Mouse (Mus musculus) limb, embryonic 11.5 days (tissue): Measurements from ENCODE around the gene Pax7. TPM values are rescaled to one million over a fixed set of nuclear protein-coding genes. Genes with fewer than 3 reads are reported as not detected.

ENCODE experiments used
- ATAC-seq: fragments of 200-750 bp; cut with Nextera tagmentation; 2 replicates; pipeline ENCODE4 v1.8.0; 2017; ENCODE audit warnings: low read depth; ENCODE audit not compliant: insufficient number of reproducible peaks, low FRiP score, low TSS enrichment
- DNase-seq: peaks from one replicate; pipeline ENCODE4 v3.0.0-alpha.2; 2015; ENCODE audit warnings: low spot score
- H3K27ac ChIP-seq: fragments of 300-500 bp; sonication (generic); replicated peaks from 2 replicates; pipeline ENCODE4 v1.5.1; 2014; ENCODE audit warnings: low read depth, mild to moderate bottlenecking, low read length
- H3K27me3 ChIP-seq: fragments of 300-500 bp; sonication (generic); 2 replicates; pipeline ENCODE4 v1.6.1; 2014; ENCODE audit warnings: mild to moderate bottlenecking, low read length, mixed read lengths; ENCODE audit not compliant: control insufficient read depth, insufficient read depth
- H3K36me3 ChIP-seq: fragments of 300-500 bp; sonication (generic); 2 replicates; pipeline ENCODE4 v1.6.1; 2014; ENCODE audit warnings: mild to moderate bottlenecking, low read length, moderate library complexity, mixed read lengths; ENCODE audit not compliant: control insufficient read depth, insufficient read depth
- H3K4me1 ChIP-seq: fragments of 300-500 bp; sonication (generic); 2 replicates; pipeline ENCODE4 v1.6.1; 2014; ENCODE audit warnings: low read length, mixed read lengths; ENCODE audit not compliant: control insufficient read depth, insufficient read depth
- H3K4me2 ChIP-seq: fragments of 300-500 bp; sonication (generic); 2 replicates; pipeline ENCODE4 v1.6.1; 2014; ENCODE audit warnings: low read depth, mild to moderate bottlenecking, moderate library complexity; ENCODE audit not compliant: severe bottlenecking
- H3K4me3 ChIP-seq: fragments of 300-500 bp; sonication (generic); 2 replicates; pipeline ENCODE4 v1.5.1; 2014; ENCODE audit warnings: low read depth, low read length
- H3K9ac ChIP-seq: fragments of 300-500 bp; sonication (generic); 2 replicates; pipeline ENCODE4 v1.6.1; 2014; ENCODE audit warnings: mild to moderate bottlenecking, low read length
- H3K9me3 ChIP-seq: fragments of 300-500 bp; sonication (generic); 2 replicates; pipeline ENCODE4 v1.6.1; 2016; ENCODE audit warnings: low read length; ENCODE audit not compliant: control insufficient read depth
- WGBS: fragments of 180-500 bp; shearing (Covaris S2); extraction: QIAGEN DNeasy Blood & Tissue Kit; methylation state at CpG from one replicate; pipeline ENCODE4 v1.1.7; 2014; 5-methylcytosine and 5-hydroxymethylcytosine counted together
- polyA plus RNA-seq: library from polyadenylated mRNA; unstranded; fragments of >200 nt; fragmentation: Nextera tagmentation; extraction: Ambion mirVana; gene quantifications from 2 replicates; pipeline ENCODE4 v1.2.1, GENCODE M21; 2014

Gene Pax7
- 0.25 and 0.31 TPM in 2 replicates for polyA plus RNA-seq

GRCm38 (mm10) chr4:139833036-139833634, at the start of gene Pax7:
TSS of gene Pax7 (minus strand) at chr4:139833528.
- Histone ChIP-seq H3K9me3 (no peaks in the 10 kb centered on the region), H3K9ac (no peak within 1 kb of the TSS), H3K4me3 (0 out of 2 replicates have a peak within 1 kb of the TSS, but pooled peaks have one; percentile 15), H3K4me1 (peaks cover 6% of the 10 kb centered on the region; the same call in 1 of the 2 replicates), H3K27me3 (peaks cover 98% of the 10 kb centered on the region), H3K27ac (no peak within 1 kb of the TSS), H3K36me3 (no peaks in the 10 kb centered on the region), H3K4me2 (peak within 1 kb of the TSS; percentile 31)
- ATAC-seq (no peak), DNase-seq (peak; percentile 72)
- under 1% methylated on average over 34 of the region's 41 CpGs for WGBS

DNA sequence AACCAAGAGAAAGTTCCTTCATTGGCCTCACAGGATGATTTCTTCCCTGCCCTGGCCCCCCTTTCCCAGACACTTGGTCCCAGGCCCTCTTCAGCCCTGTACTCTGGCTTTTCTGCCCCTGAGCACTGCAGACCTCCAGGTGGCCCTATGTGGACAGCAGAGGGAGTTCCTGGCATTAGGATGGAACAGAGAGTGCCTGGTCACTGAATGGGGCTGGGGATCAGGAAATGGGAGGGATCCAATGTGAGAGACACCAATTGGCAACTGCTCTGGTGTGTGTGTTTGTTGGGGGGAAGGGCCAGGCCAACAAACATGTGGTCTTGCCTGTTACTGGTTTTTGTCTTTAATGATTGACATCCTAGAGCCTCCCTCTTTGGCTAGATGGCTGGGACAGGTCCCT, 48.5 kb upstream of the Pax7 start:
- no peaks in the 10 kb centered on the region for H3K27me3 ChIP-seq
- H3K4me1 ChIP-seq: no peaks in the 10 kb centered on the region
- no peak overlapping the region for H3K4me3 ChIP-seq
- DNase-seq (no peak), ATAC-seq (no peak)
- no peak overlapping the region for H3K27ac ChIP-seq
- H3K4me2 ChIP-seq: no peak overlapping the region
- no peaks in the 10 kb centered on the region for H3K9me3 ChIP-seq
- no peaks in the 10 kb centered on the region for H3K36me3 ChIP-seq
- H3K9ac ChIP-seq: no peak overlapping the region

GRCm38 (mm10) chr4:139879324-139879723, 46.0 kb upstream of the Pax7 start:
- Histone ChIP-seq H3K27me3 (no peaks in the 10 kb centered on the region), H3K4me2 (no peak overlapping the region), H3K27ac (0 out of 2 replicates have a peak overlapping the region, but pooled peaks have one; percentile 30), H3K36me3 (no peaks in the 10 kb centered on the region), H3K9ac (no peak overlapping the region), H3K9me3 (no peaks in the 10 kb centered on the region), H3K4me1 (no peaks in the 10 kb centered on the region), H3K4me3 (no peak overlapping the region)
- ATAC-seq (no peak), DNase-seq (no peak)
- whole genome bisulfite sequencing: 72% methylated on average over 7 of the region's 7 CpGs

GRCm38 (mm10) chr4:139878443-139878842, 45.1 kb upstream of the Pax7 start:
- no peak overlapping the region for H3K27ac ChIP-seq
- DNase-seq (no peak), ATAC-seq (no peak)
- H3K27me3 ChIP-seq: no peaks in the 10 kb centered on the region
- H3K36me3 ChIP-seq: no peaks in the 10 kb centered on the region
- no peak overlapping the region for H3K4me3 ChIP-seq
- no peaks in the 10 kb centered on the region for H3K9me3 ChIP-seq
- 72% methylated on average over 4 of the region's 4 CpGs for WGBS
- H3K9ac ChIP-seq: no peak overlapping the region
- H3K4me2 ChIP-seq: no peak overlapping the region
- no peaks in the 10 kb centered on the region for H3K4me1 ChIP-seq

DNA sequence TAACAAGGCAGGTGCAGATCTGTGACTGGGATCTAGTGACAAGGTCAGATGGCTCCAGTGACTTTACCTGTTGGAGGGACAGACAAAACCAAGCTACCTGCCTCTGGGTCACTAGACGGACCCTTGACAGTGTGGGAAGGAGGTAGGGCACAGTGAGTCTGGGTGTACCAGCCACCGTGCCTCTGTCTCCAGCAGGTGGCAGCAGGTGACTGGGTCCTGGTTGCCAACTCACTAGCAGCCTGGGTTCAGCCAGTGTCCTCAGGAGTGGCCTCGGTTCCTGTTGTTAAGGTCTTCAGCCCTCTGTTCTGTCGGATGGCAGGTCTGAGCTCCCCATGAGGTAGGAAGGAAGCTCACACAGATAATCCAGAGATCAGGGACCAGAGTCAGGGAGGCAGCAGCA, 43.9 kb upstream of the Pax7 start:
- Histone ChIP-seq H3K4me1 (no peaks in the 10 kb centered on the region), H3K4me3 (no peak overlapping the region), H3K27me3 (no peaks in the 10 kb centered on the region), H3K9ac (no peak overlapping the region), H3K27ac (no peak overlapping the region), H3K9me3 (no peaks in the 10 kb centered on the region), H3K36me3 (no peaks in the 10 kb centered on the region), H3K4me2 (no peak overlapping the region)
- ATAC-seq: no peak
- DNase-seq: peak; percentile 82
- 8% methylated on average over 4 of the region's 4 CpGs for WGBS

DNA sequence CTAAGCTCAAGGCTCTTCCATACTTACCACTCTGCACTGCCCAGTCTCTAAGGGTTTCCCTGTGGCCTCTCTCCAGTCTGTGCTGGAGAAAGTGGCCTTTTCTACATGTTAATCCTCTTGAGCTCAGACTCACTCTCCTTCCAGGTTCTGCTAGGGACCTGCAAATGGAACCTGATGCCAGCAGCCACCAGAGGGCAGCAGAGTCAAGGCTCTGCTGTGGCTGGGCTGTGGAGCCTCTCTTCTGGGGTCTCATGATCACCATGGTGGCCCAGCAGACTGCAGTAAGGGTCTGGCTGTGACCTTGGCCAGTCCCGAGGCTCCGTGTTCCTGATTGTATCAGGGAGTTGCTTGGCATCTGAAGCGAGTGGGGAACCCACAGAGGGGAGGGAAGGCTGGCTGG, 39.3 kb upstream of the Pax7 start:
- Histone ChIP-seq H3K27ac (no peak overlapping the region), H3K36me3 (no peaks in the 10 kb centered on the region), H3K4me2 (no peak overlapping the region), H3K4me3 (no peak overlapping the region), H3K9me3 (no peaks in the 10 kb centered on the region), H3K27me3 (no peaks in the 10 kb centered on the region), H3K4me1 (no peaks in the 10 kb centered on the region), H3K9ac (no peak overlapping the region)
- DNase-seq (peak; percentile 88), ATAC-seq (no peak)
- 8% methylated on average over 3 of the region's 3 CpGs for WGBS

DNA sequence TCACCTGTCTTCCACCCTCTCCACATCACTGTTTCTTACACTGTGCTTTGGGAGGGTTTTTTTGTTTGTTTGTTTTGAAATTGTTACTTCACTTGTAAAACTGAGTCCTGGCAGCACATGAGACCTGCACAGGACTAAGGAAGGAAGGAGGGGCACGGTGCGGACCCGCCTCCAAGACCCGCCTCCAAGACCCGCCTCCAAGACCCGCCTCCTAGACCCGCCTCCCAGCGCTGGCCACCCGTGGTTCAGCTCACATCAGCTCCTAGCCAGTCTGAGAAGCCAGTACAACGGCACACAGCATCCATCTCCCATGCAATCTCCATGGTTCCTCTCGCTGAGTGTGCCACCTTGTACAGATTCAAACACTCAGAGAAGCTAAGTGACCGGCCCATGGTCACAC, 38.4 kb upstream of the Pax7 start:
- ATAC-seq (no peak), DNase-seq (no peak)
- no peak overlapping the region for H3K9ac ChIP-seq
- 27% methylated on average over 12 of the region's 12 CpGs for WGBS
- no peaks in the 10 kb centered on the region for H3K27me3 ChIP-seq
- H3K9me3 ChIP-seq: no peaks in the 10 kb centered on the region
- no peak overlapping the region for H3K4me2 ChIP-seq
- H3K36me3 ChIP-seq: no peaks in the 10 kb centered on the region
- no peak overlapping the region for H3K4me3 ChIP-seq
- H3K27ac ChIP-seq: no peak overlapping the region
- no peaks in the 10 kb centered on the region for H3K4me1 ChIP-seq

GRCm38 (mm10) chr4:139863218-139863617, 29.9 kb upstream of the Pax7 start:
- Histone ChIP-seq H3K27me3 (no peaks in the 10 kb centered on the region), H3K4me1 (no peaks in the 10 kb centered on the region), H3K9me3 (no peaks in the 10 kb centered on the region), H3K4me3 (no peak overlapping the region), H3K27ac (no peak overlapping the region), H3K4me2 (no peak overlapping the region), H3K9ac (no peak overlapping the region), H3K36me3 (no peaks in the 10 kb centered on the region)
- DNase-seq (no peak), ATAC-seq (no peak)
- WGBS: 93% methylated on average over 1 of the region's 1 CpGs

GRCm38 (mm10) chr4:139858635-139859176, 25.4 kb upstream of the Pax7 start:
- ATAC-seq: no peak
- H3K27ac ChIP-seq: no peak overlapping the region
- peak; percentile 95 for DNase-seq
- no peaks in the 10 kb centered on the region for H3K36me3 ChIP-seq
- no peak overlapping the region for H3K4me2 ChIP-seq
- H3K27me3 ChIP-seq: peaks cover 25% of the 10 kb centered on the region
- H3K4me1 ChIP-seq: no peaks in the 10 kb centered on the region
- WGBS: 2% methylated on average over 13 of the region's 13 CpGs
- H3K9me3 ChIP-seq: no peaks in the 10 kb centered on the region
- no peak overlapping the region for H3K4me3 ChIP-seq
- no peak overlapping the region for H3K9ac ChIP-seq
